Mouse (Mus musculus): ENCODE measurements at regions not wholly inside any gene's neighbourhood (a gene's known extent, or its start where the extent isn't known, plus 50 kb on each side); places are given as distances from the start of the nearest gene placed in this dataset.

DNA sequence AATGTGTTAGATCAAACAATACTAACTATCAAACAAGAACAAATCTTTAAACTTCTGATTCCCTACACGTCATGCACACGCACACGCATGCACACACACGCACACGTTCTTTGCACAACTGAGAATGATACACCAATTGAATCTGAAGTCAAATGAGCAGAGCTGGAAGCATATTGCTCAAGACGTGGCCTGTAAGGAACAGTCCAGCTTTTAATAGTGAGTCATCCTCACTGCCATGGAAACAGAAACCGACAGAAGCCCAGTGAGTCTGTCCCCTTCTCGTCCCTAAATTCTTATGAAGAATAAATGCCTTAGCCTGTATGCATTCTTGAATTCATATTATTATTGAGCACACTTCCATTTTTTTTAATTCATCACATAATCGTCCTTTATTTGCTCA, 75.7 kb upstream of the Magi3 start:
- DNase-seq (ENCODE audit: extremely low read depth, low read depth) = no peak

DNA sequence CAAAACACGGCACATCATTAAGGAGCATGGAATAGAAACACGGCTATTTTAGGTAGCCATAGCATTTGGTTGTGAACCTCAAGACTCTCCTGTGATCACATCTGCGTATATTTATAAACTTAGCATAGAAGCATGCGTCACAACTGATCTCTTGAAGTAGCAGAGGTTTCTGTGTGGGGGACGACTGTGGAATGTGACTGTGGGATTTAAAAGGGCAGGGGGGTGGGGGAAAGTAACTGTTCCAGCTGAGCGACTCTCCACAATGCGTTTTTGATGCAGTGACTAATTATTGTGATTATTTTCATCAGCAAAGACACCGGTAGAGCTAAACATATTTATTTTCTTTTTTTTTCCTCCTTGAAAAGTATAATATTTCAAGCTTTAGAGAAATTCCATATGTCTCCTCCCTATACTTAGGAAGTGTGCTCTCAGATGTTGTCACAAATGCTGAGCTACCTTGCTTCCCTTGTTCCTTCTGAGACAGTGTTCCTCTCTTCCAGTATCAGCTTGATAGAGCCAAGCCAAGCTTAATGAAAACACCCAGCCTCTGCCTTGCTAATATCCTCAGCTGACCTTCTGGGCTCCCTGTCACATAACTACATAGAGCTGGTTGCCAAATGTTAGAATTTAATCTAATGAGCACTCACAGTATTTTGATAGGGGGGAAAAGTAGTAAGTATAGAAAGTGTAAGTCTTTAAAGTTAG, 75.0 kb upstream of the Magi3 start:
- DNase-seq (ENCODE audit: extremely low read depth, low read depth) = no peak

DNA sequence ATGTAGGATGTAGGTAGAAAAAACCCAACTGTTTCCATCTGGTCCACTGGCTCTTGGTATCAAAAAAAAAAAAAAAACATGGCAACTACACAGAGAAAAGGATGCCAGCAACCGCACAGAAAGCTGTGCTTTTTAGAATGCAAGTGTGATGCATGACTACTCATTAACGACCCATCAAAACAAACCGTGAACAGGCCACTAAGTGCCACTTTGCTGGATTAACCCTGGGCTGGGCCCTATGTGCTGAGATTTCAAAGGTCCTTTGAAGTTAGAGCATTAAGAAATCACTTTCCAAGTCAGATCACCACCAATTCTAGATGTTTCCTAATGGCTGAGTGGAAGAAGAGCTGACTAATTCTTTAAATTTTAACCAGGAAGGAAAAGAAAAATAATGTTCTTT, 73.7 kb upstream of the Magi3 start:
- DNase-seq (ENCODE audit: extremely low read depth, low read depth) = no peak

DNA sequence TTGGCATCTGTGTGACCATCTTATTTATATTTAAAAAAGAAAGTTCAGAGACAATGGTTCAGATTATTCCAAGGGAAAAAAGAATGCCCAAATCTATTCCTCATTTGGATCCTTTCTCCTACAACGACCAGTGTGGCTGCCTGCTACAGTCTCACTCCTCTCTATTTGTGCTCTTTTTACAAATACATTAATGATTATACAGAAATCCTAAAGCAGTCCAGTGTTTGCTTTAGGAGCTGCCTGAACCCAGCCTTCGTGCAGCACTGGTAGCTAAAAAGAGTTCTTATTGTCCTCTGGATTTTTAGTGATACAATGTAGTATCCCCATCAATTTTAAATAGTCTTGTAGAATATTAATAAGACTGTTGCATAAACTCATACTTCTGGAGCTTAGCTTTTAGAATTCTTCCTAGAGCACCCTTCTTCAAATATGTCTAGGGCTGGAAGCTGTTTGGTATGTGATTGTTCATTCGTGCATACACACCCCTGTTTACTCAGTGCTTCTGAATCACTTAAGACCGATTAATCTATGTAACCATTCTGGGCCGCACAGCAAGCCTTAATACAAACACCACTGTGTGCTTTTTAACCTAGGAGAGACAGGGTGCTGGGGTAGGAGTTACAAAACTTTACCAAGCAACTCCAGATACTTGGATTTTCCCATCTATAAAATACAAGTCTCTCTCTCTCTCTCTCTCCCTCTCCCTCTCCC, 69.0 kb upstream of the Magi3 start:
- no peak for DNase-seq (ENCODE audit: extremely low read depth, low read depth)

DNA sequence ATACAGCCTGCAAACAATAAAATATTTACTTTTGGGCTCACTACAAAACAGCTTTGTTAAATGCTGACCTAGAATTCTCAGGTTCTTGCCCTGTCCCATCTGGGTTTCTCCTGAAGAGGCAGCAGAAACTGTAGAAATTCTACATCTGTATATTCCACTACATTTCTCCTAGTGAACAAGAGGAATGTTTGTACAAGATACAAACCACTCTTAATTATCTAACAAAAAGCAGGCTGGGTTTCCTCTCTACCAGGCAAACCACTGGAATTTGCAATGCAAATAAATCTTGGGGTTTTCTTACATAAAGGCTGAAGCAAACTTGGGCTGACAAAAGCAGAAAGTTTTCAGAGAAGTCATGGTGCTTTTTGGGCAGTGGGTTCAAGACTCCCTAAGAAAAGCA, 67.7 kb upstream of the Magi3 start:
- no peak for DNase-seq (ENCODE audit: extremely low read depth, low read depth)

DNA sequence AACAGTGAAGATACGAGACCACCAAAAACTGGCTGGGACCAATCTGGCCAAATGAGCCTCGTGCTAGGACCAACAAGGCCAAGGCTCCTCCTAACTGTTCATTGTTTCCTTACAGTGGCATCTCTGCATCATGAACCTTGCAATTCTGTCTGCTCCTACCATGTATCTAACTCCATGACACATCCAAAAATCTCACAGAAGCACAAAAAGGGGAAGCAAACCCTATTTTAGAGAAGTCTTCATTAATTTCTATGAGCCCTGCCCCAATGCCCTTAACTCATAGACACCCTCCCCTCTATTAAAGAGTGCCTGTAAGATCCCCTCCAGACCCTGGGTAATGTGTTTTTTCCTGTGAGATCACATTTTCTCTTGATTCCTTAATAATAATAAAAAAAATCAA, 64.8 kb upstream of the Magi3 start:
- peak; percentile 10 for DNase-seq (ENCODE audit: extremely low read depth, low read depth)

DNA sequence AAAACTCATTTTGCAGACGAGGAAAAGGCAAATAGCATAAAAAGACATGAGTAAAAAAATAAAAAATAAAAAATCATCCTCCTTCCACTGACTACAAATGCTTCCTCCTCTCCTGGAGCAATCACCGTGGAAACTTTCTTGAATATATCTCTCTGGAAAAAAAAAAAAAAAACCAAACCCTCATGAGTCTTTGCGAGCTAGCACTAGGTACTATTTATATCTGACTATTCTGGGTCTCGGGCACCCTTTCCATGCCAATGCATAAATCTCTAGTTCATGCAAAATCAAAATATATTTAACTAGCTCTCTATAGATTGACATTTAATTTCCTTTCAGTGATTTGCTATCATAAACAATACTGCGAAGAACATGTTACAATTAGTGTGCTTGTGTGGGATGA, 63.7 kb upstream of the Magi3 start:
- no peak for DNase-seq (ENCODE audit: extremely low read depth, low read depth)

DNA sequence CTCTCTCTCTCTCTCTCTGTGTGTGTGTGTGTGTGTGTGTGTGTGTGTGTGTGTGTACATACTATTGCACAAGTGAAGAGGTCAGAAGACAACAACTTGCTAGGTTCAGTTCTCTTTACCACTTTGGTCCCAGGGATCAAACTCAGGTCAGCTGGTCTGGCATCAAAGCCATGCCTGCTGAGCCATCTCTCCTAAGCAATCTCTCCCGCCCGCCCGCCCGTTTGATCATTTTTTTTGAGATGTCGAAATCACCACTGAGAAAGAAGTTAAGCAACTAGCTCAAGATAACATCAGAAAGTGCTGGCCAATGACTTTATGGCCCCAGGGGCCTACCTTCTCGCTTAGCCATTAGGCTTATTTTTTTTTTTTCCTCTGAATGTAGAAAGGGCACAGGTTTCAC, 59.3 kb upstream of the Magi3 start:
- DNase-seq (ENCODE audit: extremely low read depth, low read depth) = no peak

DNA sequence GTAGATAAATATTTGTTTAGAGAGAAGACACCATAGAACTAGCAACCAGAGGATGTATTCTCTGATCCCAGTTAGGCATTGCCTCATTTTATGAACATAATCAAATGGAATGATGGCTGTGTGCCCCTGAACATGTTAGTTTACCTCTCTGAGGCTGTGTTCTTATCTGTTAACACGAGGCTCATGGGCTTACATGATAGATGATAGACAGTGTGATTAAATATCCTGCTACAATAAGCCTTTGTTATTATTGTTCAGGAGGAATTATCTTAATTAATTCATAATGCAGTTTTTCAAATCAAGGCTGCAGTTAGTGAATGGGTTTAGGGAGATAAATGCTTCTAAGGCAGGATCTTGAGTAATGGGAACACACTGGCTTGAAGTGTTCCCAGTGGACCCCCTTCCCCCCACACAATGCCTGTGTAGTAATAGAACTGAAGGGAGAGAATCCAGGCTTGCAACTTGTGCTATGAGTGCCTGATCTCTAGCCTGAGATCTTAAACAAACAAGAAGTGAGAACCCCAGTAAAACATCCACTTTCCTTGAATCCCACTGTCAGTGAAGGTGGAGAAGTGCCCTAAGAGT, 54.6 kb upstream of the Magi3 start:
- DNase-seq (ENCODE audit: extremely low read depth, low read depth) = no peak

DNA sequence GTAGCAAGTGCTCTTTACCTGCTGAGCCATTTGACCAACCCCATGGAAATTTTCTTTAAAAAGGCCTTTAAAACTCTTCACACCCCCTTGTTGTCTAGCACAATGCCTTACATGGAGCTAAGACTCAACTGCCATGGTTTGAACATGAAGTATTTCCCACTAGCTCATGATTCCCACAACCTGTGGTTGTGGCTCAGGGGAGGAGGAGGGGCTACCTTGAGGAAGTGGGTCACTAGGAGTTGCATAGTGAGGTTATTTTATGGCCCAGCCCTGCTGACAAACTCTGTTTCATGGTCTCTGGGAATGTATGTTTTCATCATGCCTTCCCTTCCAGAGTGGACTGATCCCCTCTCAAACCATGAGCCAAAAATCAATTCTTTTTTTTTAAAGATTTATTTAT, 53.9 kb upstream of the Magi3 start:
- no peak for DNase-seq (ENCODE audit: extremely low read depth, low read depth)

Measured in MEL-GATA-1-ER (cell line).